Mouse (Mus musculus): ENCODE measurements around the gene St6galnac5.

DNA sequence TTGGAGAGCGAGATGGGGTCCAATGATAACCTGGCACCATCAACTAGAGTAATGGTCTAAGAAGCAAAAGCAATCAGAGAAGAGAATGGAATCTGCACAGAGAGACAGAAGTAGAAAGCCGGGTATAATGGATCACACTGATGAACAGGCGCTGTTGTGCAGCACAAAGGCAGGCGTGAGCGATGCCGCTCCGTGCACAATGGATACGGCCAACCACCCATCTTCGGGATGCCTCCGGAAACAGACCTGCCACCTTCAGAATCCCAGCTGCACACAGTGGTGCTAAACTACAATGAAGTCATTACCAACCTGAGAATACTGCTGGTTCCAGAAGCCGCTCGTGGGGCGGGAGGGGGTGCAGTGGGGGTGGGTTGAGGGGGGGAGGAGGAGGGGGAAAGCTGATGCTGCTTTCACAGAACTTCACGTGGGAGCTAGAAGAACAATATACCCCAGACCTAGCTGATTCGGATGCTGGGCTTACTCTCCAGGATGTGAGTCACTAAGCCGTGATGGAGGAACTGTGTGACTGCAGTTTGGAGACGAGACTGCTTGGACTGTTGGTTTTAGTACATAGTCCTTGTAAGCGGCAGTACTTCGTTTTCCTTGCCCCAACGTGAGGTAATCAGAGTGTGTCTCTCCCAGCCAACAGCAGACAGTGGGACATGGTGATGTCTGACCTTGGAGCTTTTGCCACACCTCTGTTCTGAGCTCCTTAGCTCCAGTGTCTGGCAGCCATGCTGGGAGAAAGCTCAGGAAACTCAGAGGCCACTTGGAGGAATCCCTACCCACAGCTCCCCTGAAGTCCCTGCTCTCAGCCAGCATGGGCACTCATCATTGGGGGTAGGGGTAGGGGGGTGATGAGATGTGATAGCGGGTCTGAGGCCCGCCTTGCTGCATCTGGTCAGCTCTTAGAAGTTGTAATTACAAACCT is 115.7 kb downstream of the St6galnac5 start:
- no peak for TF ChIP-seq CTCF (IDR thresholded peaks at IDR 0.05; ENCODE audit: low read depth, low read length)
- no peak for TF ChIP-seq POLR2A (IDR thresholded peaks at IDR 0.05; ENCODE audit: insufficient read depth, low read length)

Measured in ES-Bruce4 (cell line).